Mouse (Mus musculus): ENCODE measurements at regions not wholly inside any gene's neighbourhood (a gene's known extent, or its start where the extent isn't known, plus 50 kb on each side); places are given as distances from the start of the nearest gene placed in this dataset.
A peak's percentile ranks its signal among the peaks of the same experiment; 100 is the strongest.

- ATAC-seq (replicated peaks; ENCODE audit: poor library complexity, severe bottlenecking) = no peak
Measured at GRCm38 (mm10) chr1:184483371-184483770, 249.0 kb downstream of the Hlx start.

- ATAC-seq (replicated peaks; ENCODE audit: poor library complexity, severe bottlenecking) = no peak
Measured at GRCm38 (mm10) chr1:184482026-184482425, 250.4 kb downstream of the Hlx start.

- ATAC-seq (replicated peaks; ENCODE audit: poor library complexity, severe bottlenecking) = peak; percentile 72
Measured at GRCm38 (mm10) chr1:184480571-184481220, 251.7 kb downstream of the Hlx start.

GRCm38 (mm10) chr1:184478006-184478405 is 254.4 kb downstream of the Hlx start:
- peak; percentile 79 for ATAC-seq (replicated peaks; ENCODE audit: poor library complexity, severe bottlenecking)

- no peak for ATAC-seq (replicated peaks; ENCODE audit: poor library complexity, severe bottlenecking)
Measured at GRCm38 (mm10) chr1:184462481-184463124, 269.8 kb downstream of the Hlx start.

- no peak for ATAC-seq (replicated peaks; ENCODE audit: poor library complexity, severe bottlenecking)
Measured at GRCm38 (mm10) chr1:184461411-184461810, 271.0 kb downstream of the Hlx start.

GRCm38 (mm10) chr1:184456727-184457126 is 275.7 kb downstream of the Hlx start:
- no peak for ATAC-seq (replicated peaks; ENCODE audit: poor library complexity, severe bottlenecking)

- ATAC-seq (replicated peaks; ENCODE audit: poor library complexity, severe bottlenecking) = no peak
Measured at GRCm38 (mm10) chr1:184454381-184454780, 278.0 kb downstream of the Hlx start.

GRCm38 (mm10) chr1:184453673-184454072 is 278.7 kb downstream of the Hlx start:
- ATAC-seq (replicated peaks; ENCODE audit: poor library complexity, severe bottlenecking) = no peak

GRCm38 (mm10) chr1:184453061-184453460 is 279.4 kb downstream of the Hlx start:
- no peak for ATAC-seq (replicated peaks; ENCODE audit: poor library complexity, severe bottlenecking)

- ATAC-seq (replicated peaks; ENCODE audit: poor library complexity, severe bottlenecking) = no peak
Measured at GRCm38 (mm10) chr1:184451686-184452085, 280.7 kb downstream of the Hlx start.

GRCm38 (mm10) chr1:184449007-184449406 is 283.4 kb downstream of the Hlx start:
- ATAC-seq (replicated peaks; ENCODE audit: poor library complexity, severe bottlenecking) = no peak

GRCm38 (mm10) chr1:184447911-184448310 is 284.5 kb downstream of the Hlx start:
- peak; percentile 54 for ATAC-seq (replicated peaks; ENCODE audit: poor library complexity, severe bottlenecking)

GRCm38 (mm10) chr1:184447161-184447667 is 285.2 kb downstream of the Hlx start:
- no peak for ATAC-seq (replicated peaks; ENCODE audit: poor library complexity, severe bottlenecking)

GRCm38 (mm10) chr1:184444189-184444588 is 288.2 kb downstream of the Hlx start:
- ATAC-seq (replicated peaks; ENCODE audit: poor library complexity, severe bottlenecking) = peak; percentile 88

- no peak for ATAC-seq (replicated peaks; ENCODE audit: poor library complexity, severe bottlenecking)
Measured at GRCm38 (mm10) chr1:184442701-184443100, 289.7 kb downstream of the Hlx start.

GRCm38 (mm10) chr1:184441005-184441557 is 291.3 kb downstream of the Hlx start:
- ATAC-seq (replicated peaks; ENCODE audit: poor library complexity, severe bottlenecking) = peak; percentile 83

- no peak for ATAC-seq (replicated peaks; ENCODE audit: poor library complexity, severe bottlenecking)
Measured at GRCm38 (mm10) chr1:184439506-184439905, 292.9 kb downstream of the Hlx start.

- no peak for ATAC-seq (replicated peaks; ENCODE audit: poor library complexity, severe bottlenecking)
Measured at GRCm38 (mm10) chr1:184436387-184436786, 296.0 kb downstream of the Hlx start.

GRCm38 (mm10) chr1:184428612-184429011 is 303.8 kb downstream of the Hlx start:
- no peak for ATAC-seq (replicated peaks; ENCODE audit: poor library complexity, severe bottlenecking)

GRCm38 (mm10) chr1:184428035-184428434 is 304.4 kb downstream of the Hlx start:
- ATAC-seq (replicated peaks; ENCODE audit: poor library complexity, severe bottlenecking) = no peak

GRCm38 (mm10) chr1:184425694-184426093 is 306.7 kb downstream of the Hlx start:
- ATAC-seq (replicated peaks; ENCODE audit: poor library complexity, severe bottlenecking) = no peak

Data from granulocyte monocyte progenitor cell, adult 5-6 weeks (primary cell).